Mouse (Mus musculus) right cerebral cortex, postnatal 25 days (tissue): Measurements from ENCODE around the gene Rho.

ENCODE experiments used
- DNase-seq: peaks from one replicate; pipeline ENCODE4 v3.0.0; 2022

The Rho gene

GRCm38 (mm10) chr6:115957681-115958080, 26.1 kb downstream of the Rho start:
- no peak for DNase-seq

- no peak for DNase-seq
These were observed 26.9 kb downstream of the Rho start for GRCm38 (mm10) chr6:115958445-115958844.

- no peak for DNase-seq
These were observed 27.7 kb downstream of the Rho start for GRCm38 (mm10) chr6:115959151-115959691.

GRCm38 (mm10) chr6:115960322-115960721, 28.8 kb downstream of the Rho start:
- no peak for DNase-seq

- DNase-seq, result no peak
These were observed 30.2 kb downstream of the Rho start for GRCm38 (mm10) chr6:115961743-115962142.

- DNase-seq, result no peak
These were observed 31.0 kb downstream of the Rho start for GRCm38 (mm10) chr6:115962439-115963085.

DNA sequence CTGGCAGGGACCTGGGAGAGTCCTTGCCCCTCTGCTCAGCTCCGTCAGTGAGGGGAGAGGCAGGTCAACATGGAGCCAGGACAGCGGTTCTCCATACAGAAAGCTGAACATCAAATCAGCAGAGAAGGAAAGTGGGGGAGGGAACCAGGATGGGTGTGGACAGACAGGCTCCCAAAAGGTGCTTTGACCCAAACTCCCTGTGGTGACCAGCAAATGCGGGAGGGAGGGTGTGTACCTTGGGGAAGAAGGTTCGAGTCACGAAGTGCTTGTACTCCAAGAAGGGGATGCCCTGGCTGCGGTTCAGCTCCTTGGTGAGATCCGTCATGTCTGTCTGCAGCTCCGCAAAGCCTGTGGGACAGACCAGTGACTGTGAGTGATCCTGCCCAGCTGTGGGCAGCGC, 32.1 kb downstream of the Rho start:
- no peak for DNase-seq

DNA sequence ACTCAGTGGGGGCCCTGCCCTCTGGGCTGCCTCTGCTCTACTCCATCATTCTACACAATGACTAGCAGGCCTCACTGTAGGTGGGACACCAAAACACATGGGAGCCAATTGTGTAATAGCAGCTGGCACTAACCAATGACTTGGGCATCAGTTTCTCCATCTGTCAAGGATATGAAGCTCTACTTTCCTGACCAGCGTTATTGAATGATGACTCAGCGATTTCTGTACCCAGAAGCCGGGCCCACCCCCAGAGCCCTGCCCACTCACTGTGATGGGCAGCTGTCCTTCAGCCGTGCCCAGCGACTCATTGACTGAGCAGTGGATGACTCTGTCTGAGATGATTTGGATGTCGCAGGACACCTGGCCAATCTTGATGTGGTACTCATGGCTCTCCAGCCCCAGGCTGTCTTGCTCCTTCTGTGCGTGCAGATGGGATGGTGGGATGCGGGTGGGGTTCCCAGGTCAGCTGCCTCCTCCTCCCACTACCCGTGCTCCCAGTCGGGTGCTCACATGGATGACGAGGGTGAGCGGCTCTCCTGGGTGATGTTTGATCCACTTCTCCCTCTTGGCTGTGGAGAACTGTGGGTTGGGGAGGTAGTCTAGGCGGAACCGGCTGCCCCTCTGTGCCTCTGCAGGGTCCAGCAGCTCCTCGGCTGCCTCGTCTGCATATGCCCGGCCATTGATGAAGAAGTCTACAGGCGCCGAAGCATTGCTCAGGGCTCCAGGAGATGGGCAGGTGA, 34.8 kb downstream of the Rho start:
- DNase-seq, result no peak

- no peak for DNase-seq
These were observed 35.8 kb downstream of the Rho start for GRCm38 (mm10) chr6:115967291-115967880.

GRCm38 (mm10) chr6:115968086-115968485, 36.5 kb downstream of the Rho start:
- DNase-seq, result no peak

GRCm38 (mm10) chr6:115968700-115969099, 37.2 kb downstream of the Rho start:
- no peak for DNase-seq

DNA sequence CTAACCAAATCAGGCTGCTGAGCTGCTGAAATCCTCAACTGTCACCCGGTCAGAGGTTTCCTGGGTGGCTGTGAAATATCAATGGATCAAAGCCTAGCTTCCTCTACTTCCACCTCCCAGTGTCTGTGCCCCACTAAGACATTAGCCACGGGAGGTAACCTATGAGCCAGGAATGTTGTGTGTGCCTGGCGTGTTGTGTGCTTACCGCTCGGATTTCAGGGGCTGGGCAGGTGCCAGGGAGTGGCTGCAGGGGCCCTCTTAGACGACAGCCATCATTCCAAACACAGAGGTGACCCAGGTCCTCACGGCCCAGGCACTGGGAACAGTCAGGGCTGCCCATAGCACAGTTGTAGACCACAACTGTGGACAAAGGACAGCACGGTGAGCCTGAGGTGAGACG, 37.6 kb downstream of the Rho start:
- no peak for DNase-seq

DNA sequence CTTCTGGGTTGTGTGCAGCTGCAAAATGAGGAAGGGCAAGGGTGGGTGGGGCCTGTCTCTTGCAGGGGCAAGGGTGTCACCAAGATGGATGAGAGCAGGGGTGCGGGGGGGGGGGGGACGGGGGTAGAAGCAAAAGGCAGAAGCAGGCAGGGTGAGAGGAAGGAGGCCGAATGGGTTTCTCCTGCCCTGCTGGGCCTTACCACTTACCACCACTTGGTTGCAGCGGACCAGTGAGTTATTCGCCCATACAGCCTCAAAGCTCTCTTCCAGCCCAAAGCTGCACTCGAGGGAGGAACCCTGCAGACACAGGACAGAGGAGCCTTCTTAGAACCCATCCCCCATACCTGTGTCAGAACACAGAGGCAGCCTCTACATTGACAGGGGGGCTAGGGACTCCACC, 38.4 kb downstream of the Rho start:
- DNase-seq, result no peak

GRCm38 (mm10) chr6:115971273-115972060, 39.9 kb downstream of the Rho start:
- DNase-seq, result no peak

DNA sequence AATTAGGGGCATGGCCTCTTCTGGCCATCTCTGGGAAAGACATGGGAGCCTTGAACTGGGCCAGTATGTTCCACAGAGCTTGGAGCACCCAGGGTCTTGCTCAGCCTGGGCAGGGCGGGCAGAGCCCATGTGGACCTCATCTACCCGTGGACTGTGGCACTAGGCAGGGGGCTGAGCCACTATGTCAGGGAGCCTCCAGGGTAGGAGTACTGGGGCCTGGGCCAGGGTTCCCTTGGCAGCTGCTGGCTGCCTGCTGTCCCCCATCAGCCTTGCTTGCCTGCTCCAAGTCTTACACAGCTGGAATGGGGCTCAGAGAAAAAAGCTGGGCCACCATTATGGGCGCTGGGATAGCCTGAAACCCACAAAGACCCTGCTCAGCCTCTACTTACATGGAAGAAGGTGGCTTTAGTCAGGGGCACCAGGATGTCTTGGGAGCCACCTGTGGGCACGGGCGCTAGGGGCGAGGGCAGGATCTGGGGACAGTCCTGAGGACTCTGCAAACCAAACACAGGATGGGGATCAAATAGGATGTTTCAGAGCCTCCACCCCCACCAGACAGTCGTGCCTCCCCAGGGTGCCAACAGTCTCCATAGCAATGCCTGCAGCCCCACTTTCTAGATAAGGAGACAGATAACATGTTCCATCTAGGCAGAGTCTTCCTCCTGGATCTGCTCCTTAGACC, 40.7 kb downstream of the Rho start:
- DNase-seq, result no peak

DNA sequence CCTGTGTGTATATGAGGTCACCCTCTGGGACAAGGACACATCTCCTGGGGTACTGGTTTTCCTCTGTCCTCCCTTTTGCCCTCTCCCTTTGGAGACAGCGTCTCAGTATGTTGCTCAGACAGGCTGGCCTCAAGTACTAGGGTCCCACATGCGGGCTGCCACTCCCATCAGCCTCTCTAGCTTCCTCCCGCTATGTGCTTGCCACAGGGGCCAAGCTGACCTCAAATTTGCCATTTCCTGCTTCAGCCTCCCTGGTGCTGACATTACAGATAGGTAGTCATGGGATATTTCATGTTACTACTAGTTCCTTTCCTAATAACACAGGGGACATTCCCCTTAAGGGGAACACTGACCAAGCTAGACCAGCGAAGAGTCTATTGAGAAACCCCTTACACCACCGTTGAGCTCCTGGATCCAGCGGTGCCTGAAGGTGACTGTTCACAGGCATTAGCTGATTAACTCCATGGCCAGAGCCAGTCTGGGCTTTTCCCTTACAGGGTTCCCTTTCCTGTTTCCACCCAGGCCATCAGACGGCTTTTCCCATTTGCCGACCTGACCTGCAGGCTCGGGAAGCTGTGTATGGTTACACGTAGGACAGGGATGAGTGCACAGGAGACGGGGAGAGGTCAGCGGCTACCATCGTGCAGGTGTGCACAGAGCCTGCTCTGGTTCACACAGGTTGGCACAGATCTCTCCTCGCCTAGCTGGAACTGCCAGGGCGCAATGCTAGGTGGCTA, 41.8 kb downstream of the Rho start:
- no peak for DNase-seq

DNA sequence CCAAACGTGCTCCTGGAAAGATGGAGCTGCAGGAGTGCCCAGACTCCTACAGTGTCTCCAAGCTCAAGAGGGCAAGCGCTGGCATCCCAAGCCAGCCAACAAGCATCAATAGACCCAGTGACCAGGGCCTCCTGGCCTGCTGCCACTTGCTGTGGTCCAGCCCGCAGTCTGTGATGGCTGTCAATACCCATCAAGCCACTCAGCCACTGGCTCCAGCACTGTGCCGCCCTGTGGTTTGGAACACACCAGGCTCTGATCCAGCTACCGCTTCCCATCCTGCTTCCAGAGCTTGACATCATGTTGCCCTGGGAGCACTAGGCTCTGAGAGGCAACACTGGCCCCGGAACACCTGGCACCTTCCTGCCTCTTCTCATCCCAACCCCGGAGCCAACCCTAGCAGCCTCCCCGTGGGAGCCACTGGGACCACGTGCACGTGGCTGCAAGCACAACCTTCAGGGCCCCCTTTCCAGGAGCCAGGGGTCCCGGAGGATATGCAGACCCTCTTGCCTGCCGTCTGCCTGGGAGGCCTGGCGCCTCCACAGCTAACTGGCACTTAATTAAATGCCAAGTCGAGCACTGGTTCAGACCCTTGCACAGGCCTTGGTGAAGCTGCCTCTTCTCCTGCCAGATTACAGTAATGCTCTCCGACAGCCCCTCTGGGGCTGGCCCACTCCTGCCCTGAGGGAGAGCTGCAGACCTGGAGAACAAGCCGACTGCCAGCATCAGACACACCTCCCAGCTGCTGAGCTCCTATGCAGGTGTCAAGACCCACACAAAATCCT, 42.5 kb downstream of the Rho start:
- no peak for DNase-seq

- DNase-seq, result no peak
These were observed 44.1 kb downstream of the Rho start for GRCm38 (mm10) chr6:115975606-115976005.

- no peak for DNase-seq
These were observed 46.3 kb downstream of the Rho start for GRCm38 (mm10) chr6:115977810-115978209.

GRCm38 (mm10) chr6:115978596-115978995, 47.0 kb downstream of the Rho start:
- DNase-seq, result no peak

DNA sequence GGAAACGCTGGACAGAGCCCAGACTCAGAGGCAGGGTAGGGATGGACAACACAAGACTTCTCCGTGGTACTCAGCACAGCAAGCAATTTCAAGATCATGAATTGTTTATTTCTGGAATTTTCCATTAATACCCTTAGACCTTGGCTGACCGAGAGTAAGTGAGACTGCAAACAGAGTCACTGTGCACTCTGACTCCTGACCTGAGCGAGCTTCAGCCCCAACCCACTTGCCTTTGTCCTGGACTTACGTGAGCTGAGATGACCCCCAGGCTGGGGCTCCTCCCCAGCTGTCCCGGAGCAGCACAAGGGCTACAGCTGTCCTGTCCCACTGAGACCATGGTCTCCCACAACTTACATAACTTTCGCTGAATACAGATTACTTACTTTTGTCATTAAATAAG, 51.3 kb downstream of the Rho start:
- no peak for DNase-seq
